Mouse (Mus musculus): ENCODE results near the gene Rgl1.
A peak's percentile ranks its signal among the peaks of the same experiment; 100 is the strongest.

Gene Rgl1

DNA sequence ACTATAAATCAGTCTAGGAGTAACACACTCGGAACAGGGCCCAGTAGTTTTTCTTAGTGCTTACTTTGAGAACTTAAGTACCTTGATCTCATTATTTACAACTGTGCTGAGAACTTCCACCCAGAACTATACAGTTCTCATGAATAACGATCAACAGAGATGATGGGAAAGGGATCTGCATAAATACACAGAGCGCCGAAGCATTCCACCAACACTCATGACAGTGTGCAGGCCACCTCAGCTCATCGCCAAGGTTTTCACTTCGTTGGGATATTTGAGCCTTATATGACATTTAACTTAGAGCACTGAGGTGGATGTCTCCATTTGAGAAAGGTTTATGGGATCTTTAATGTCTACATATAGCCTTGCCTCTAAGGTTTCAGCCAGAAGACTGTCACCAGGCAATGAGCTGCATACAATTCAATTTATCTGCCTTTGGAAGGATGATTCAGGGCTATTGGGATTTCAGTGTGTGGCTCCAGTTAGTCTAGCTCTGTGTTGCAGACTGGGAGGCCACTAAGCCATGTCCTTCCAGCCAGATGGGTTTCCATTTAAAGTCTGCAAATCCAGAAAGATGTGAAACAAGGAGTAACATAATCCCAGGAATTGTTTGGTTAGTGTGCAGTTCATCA, 223.3 kb downstream of the Rgl1 start:
- DNase-seq (ENCODE audit: low spot score), result no peak

DNA sequence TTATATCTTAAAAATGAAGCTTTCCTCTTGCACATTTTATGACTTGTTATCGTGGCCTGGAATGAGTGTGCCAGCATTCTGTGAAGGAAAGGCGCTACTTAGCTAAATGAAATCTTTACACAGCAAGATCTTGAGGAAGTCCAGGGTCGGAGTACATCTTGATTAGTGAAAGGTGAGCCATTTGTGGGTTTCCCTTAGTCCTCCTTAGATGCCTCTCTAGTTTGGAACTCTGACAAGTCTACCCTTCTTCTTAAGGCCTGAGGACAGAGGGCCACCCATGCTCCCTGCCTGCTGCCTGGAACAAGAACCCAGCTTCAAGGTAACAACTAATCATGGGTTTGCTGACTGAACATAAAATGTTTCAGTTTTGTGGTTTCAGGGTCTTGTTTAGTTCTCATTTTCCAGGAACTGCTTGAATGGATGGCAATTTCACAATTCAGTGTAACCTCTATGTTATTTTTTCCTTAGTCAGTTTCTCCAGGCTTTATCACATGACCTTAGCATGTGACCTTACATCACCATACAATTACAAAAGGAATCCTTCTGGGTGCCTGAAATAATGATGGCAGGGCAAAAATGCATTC, 225.8 kb downstream of the Rgl1 start:
- no peak for DNase-seq (ENCODE audit: low spot score)

DNA sequence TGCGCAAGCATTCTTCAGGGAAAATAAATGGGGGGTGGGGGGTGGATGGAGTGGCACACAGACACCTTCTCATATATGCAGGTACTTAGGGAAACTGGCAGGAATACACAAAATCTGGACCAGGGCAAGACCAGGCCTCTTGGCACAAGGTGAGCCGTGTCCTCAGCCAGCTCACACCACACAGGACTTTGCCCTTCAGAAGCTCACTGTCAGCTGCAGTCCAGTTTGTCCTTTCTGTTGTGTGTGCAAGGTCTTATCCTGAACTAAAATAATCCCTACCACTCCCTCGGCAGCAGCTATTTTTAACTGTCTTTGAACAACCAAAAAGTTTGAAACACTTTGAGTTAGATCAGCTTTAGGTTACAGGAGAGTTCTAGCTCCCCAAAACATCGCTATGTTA, 227.3 kb downstream of the Rgl1 start:
- DNase-seq (ENCODE audit: low spot score), result no peak

DNA sequence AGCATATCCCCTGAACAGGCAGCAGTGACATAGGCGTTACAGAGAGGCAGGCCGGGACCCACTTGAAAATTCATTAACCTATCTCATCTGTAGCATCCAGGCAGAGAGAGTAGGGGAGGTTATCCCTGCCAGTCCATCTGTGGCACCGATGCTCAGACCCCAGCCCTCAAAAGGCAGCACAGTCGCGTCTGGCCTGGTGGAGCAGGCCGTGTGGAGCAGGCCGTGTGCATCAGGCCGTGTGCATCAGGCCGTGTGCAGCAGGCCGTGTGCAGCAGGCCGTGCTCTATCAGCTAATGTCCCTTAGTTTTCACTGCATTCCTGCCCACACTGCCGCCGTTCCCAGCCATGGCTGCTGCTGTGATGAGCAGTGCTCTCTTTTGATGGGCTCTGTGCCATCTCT, 229.0 kb downstream of the Rgl1 start:
- no peak for DNase-seq (ENCODE audit: low spot score)

DNA sequence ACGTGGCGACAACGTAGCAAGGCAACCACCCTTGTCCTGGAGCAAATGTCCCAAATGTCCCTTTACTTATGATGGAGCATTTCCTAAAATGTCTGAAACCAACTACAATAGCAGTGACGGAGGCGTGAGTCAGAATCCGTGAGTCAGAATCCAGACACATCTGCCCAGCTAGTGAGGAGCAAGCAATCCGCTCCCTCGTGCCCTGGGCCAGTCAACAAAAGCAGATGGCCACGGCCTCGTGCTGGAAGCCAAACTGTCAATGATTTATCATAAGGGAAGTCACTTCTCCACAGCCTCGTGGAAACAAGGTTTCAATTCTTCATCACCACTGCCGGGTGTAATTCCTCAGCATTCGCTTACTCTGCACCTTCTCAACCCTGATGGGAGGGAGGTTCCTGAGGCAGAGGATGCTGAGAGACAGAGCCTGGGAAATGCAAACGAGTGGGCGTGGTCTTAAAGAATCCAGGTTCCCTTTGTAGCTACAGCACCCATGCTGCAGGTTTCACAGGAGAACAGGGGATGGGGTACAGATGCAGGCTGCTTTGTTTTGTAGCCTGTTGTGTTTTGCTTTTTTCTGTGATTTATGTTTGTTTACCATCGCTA, 229.6 kb downstream of the Rgl1 start:
- DNase-seq (ENCODE audit: low spot score), result peak; percentile 34

DNA sequence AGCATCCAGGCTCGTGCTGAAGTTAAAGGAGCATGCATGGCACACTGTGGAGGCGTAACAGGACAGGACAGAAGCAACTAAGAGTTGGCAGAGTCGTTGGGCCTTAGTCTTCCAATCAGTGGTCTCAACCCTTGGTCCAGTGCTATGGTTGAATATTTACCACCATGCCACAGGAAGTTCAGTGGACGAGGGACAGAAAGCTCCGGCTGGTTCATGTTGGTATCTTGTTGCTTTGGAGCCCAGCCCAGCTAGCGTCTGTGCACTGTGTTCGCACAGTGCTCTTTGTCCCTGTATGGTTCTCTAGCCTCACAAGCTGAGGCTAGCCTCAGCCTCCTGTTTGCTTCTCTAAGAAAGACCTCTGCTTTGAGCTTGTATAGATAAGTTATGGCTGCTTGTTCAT, 231.6 kb downstream of the Rgl1 start:
- DNase-seq (ENCODE audit: low spot score), result no peak

DNA sequence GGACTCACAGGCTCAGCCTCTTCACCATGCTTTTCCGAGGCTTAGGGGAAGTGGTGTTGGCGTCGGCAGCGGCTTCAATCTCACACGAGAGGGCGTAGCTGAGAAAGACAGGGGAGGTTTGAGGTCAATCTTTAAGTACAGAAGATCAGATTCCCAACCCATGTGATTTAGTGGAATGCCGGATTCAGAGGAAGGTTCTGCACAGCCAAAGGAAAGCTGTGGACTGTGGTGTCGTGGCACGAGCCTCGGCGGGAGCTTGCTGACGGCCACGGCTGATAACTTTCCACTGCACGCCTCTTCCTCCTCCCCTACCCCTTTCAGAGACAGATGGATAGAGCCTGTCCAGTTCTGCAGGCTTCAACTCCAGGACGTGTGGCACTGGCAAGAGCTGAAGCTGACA, 234.7 kb downstream of the Rgl1 start:
- DNase-seq (ENCODE audit: low spot score), result peak; percentile 37

DNA sequence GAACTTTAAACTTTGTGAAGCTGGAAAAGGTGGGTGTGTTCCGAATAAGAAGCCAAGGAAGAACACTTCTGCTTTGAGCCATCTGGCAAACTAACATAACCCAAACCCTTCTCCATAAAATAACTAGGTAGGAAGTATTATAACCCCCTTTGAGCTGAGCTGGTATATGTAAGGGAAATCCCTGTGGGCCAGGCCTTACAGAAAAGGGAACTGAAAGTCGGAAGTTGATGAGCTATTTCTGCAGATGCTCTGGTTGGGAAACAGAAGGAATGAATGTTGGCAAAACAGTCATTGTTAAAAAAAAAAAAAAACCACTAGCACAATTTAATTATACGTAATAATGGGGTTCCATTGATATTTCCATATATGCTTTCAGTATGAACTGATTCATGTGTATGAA, 237.4 kb downstream of the Rgl1 start:
- no peak for DNase-seq (ENCODE audit: low spot score)

DNA sequence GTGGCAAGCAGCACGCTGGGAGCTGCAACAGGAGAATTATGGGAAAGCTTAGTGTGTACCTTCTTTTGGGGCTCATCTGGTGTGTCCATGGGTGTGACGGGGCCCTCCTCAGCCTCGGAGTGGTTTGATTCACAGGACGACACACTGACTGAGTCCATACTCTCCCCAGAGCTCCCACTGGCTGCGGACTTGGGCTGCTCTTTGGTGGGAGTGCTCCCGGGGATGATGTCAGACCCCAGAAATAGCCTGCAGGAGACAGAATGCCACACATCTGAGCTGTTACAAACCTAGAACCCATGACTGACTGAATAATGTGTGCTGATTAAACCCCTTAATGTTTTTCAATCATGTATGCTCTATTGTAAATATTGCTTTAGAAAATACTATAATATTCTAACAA, 237.9 kb downstream of the Rgl1 start:
- DNase-seq (ENCODE audit: low spot score), result no peak

DNA sequence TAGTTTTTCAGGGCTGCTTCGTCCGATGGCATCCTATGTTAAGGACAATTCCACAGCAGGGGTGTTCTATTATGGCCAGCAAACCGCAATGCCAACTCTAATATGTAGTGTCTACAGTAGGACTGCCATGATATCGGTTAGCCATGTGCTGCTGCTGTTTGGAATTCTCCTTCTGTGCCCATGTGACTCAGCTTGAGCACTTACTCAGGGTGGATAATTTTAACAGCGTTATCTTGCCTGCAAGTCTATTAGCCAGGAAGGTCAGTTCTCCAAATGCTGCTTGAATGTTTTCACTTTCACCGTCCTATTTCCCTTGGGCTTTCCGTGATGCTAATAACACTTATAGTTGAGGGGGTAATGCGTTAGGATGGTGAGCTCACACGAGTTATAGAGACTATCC, 240.0 kb downstream of the Rgl1 start:
- DNase-seq (ENCODE audit: low spot score), result no peak

DNA sequence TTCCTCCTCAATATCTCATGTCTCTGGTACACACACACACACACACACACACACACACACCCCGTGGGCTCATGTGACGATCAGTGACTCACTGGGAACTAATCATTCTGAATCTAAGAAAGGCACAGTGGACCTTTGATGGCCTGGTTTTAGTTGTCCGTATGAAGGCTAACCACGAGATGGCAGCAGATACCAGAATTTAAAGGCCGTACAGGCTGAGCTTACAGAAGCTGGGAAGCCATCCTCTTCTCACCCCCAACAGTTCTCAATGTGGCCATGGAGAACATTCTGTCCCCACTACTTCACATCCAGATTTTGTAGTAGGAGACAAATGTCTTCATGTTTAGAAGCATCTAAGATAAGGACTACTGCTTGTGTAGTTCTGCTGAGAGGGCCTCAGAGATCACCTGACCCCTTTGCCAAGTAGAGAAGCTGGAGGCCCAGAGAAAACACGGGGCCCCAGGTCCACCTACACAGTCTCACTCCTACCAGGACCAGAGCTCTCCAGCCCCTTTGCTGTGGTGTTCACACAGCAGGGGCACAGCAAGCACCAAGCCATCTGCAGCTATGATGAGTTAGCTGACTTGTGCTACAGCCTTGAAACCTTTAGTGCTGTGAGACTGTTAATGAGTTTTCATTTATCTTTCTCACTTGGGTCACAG, 241.0 kb downstream of the Rgl1 start:
- peak; percentile 87 for DNase-seq (ENCODE audit: low spot score)

DNA sequence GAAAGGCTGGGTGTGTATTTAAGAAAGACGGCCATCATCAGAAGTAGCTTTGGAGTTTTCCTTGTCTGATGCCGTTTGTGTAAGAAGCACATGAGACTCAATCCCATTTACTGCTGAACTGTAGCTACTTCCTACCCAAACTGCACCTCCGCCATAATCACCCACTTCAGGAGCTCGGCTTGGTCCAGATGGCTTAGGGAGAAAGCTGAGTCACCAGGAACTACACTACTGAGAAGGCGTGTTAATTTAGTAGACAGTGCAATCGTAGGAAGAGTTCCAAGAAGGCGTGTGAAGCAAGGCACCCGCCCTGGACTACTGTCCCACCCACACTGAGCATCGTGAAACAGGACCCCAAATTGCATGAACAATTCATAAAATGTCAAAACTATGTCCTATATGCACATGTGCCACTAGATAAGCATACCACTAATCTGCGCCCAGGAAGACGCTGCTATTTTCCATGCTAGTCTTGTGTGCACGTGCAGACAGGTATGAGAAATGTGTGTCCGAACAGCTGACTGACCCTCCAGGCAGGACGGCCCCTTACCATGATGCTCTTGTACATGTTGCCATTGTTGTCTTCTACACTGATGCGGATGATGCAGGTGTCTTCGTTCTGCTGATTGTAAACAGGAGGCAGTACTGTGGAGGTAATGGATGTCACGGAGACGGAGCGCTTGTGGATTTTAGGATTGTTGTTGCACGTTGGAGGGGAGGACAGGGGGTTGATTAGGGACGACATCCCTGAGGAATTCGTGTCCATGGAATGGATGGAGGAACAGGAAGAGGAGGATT, 241.9 kb downstream of the Rgl1 start:
- no peak for DNase-seq (ENCODE audit: low spot score)

DNA sequence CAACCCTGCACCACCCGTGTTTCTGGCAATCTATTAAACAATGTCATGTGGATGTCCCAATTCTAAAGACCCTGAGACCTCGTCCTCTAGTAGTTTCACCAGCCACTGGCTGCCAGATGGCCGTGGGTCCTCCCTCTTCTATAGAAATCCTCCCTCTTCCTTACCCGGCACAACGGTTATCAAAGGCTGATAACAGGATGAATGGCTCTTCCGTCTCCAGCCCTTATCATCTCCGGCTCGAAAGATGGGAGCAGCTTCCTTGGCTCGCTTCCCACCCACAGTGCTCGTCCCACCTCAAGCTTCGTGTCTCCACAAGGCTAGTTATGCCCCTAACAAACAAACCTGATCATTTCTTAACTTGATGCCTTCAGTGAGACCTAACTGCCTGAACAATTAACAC, 242.9 kb downstream of the Rgl1 start:
- DNase-seq (ENCODE audit: low spot score), result no peak

DNA sequence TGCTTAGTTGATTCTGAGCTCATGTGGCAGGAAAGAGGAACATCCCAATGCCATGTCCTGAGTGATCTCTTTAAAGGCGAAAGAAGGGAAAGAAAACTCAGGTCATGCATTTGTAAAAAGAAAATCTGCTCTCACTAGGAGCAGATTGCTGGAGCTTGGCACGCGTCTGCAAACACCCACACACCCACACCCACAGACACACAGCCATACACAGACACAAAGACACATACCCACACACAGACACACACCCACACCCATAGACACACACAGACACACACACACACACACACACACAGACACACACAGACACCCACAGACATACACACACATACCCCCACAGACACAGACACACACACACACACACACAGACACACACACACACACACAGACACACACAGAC, 243.9 kb downstream of the Rgl1 start:
- DNase-seq (ENCODE audit: low spot score), result no peak

DNA sequence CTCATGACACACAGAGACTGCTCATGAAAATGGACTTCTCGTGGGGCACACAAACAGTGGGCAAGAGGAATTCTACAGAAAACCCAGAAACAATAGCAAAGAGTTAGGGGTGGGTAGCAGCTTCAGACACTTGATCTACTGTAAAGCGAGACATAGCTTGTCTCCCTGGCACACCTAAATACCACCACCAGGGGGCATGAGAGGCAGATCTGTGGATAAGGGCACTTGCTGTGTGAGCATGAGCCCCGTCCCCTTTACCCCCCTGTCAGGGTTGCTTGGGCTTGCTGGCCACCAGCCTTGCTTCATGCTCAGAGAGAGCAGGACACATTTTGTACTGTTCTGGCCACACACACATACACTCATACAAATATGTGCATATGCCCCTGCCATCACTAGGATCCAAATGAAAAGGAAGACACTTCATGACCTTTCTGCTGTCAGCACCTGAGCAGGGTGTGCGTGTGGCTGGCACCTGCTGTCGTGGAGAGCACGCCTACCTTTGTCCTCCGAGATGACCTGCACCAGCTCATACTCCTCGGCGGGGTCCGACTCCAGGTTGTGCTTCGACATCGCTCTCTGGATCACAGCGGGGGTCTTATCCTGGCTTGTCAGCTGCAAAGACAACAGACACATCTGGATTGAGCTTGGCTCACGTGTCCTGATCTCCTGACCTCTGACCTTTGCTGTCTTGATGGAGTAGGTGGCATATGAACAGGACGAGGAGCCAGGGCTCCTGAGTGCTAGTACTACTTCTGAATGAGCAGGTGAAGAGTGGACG, 245.2 kb downstream of the Rgl1 start:
- DNase-seq (ENCODE audit: low spot score), result peak; percentile 81

DNA sequence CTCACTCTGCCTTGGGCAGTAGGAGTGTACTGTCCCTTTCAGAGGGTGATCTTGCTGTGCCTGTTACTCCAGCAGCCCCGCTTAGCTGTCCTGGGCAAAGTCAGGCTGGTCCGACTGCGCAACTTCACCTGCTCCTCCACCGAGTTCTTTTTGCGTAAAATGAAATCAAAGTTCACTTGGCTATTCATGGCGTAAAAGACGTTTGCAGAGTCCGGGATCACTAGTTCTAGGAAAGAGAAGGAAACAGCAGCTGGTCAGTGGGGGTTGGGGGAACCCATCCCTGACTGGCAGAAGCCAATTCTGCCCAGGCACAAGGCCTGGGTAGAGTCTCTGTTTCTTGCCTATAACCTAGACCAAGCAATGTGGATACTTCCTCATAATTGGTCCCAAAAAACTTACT, 247.2 kb downstream of the Rgl1 start:
- no peak for DNase-seq (ENCODE audit: low spot score)

DNA sequence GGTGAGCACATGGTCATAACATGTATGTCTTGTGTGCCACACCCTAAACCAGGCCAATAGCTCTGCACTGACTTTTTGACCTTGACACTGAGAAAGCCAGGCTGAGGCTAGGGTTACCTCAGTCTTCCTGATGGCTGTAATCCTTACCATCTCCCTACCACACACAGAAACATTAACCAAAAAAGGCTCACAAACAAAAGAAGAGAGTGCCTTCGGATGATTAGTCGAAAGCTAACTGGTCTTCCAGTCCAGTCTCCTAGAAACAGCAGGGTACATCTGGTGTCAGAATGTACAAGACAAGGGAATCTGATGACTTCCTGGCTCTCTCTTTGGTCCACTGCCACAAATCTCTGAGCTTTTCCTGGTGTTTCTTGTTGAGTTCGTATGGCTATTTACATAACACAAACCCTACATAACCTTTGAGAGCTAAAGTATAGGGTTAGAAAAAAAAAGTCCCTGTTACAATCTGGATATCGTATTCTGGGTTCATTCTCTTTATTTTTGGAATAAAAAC, 249.0 kb downstream of the Rgl1 start:
- no peak for DNase-seq (ENCODE audit: low spot score)

DNA sequence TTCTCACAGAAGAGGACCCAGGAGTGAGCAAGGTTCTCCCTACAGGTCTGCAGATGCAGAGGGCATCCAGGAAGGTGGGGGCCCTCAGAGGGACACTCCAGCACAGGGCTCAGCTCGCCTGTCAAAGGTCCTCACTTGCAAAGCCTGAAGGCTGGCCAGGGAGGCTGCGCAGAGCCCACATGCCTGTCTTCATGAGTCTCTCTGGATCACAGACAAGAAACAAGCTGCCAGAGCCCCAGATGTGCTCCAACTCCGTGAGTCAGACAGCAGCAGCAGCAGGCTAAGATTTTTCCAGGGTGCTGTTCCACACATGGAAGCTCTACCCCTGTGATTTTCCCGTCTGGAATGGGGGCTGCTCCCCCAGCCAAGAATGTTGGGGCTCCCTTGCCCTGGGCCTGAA, 251.9 kb downstream of the Rgl1 start:
- DNase-seq (ENCODE audit: low spot score), result no peak

DNA sequence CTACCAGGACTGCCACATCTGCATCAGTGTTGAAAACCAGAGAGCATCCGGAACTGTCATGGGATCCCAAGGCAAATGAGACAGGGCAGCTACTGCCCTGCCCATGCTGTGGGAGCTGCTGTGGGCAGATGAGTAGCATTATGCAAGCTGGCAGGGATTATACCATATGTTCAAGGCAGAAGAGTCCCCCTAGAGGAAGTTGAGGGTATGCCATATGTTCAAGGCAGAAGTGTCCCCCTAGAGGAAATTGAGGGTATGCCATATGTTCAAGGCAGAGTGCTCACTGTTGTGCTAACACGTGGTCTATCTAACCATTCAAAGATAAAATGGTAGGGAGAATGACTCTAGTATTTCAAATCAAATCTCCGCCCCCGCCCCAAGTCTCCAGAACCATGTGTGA, 254.9 kb downstream of the Rgl1 start:
- peak; percentile 35 for DNase-seq (ENCODE audit: low spot score)

DNA sequence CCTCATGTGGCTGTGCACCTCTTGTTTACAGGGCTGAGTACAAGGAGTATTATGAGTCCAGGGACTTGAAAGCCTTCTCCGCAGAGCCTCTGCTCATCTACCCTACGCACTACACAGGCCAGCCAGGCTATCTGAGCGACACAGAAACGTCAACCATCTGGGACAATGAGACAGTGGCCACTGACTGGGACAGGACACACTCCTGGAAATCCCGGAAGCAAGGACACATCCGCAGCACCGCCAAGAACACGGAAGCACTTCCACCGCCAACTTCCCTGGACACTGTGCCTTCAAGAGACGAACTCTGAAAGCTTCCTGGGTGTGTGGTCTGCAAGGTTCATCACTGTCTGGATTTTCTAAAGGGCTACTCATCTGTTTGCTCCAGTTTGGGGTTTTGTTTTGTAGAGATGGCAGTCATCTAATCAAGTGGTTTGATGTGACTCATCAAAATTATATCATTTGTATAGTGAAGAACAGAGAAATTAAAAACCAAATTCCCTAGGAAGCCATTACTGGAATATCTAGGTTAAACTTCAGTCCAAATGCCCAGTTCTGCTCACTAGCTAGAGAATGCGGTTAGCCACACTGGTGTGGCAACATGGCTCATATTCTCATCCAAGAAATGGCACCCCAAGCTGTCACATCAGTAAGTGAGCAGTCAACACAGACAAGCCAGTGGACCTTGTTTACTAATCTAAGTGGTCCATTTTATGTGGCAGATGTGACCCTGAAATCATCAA, 257.5 kb downstream of the Rgl1 start:
- DNase-seq (ENCODE audit: low spot score), result no peak

DNA sequence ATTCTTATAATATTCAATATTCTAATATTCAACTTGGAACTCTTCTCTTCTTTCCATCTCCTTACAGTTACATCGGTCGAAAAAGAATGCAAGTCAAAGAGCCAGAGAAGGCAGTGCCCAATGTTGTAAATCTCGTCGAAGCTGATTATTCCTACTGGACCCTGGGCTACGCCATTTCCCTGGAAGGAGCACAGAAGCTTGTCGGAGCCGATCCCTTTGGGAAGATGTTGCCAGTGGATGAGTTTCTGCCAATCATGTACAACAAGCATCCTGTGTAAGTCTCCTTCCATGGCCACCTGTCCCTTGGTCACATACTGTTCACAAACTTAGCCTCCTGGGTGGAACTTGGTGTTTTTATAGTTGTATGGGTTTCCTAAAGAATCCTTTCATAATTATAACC, 259.4 kb downstream of the Rgl1 start:
- no peak for DNase-seq (ENCODE audit: low spot score)

Measured in embryo, embryonic 10 days (tissue).